Mouse (Mus musculus): ENCODE measurements around the gene Susd2. TPM values are rescaled to one million over a fixed set of nuclear protein-coding genes. Genes with fewer than 3 reads are reported as not detected.

Gene Susd2
- total and polyA plus RNA-seq, 3 experiments = 1.3 to 4.3 (median 1.8) TPM

DNA sequence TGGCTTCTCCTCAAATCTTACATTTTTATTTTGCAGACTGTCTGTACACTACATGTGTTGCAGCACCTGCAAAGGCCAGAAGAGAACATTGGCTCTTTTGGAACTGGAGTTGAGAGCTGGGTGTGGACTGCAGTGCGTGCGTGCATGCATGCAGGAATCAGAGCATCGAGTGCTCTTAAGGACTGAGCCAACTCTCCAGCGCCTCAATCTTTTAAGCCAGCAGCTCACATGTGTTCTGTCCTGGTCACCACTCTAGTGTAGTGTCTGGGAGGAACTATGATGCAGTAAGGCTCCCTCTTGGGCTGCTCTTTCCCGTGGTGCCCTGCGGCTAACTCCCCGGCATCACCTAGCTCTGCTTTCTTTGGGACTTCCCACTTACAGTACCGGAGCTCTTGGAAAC, 1.8 kb upstream of the Susd2 start:
- Histone ChIP-seq H3K27me3 (ENCODE audit: control insufficient read depth, insufficient read depth, low read length) (no peaks in the 10 kb centered on the region), H3K4me1 (ENCODE audit: control insufficient read depth, insufficient read depth, low read length) (0 out of 2 replicates have a peak, but pooled peaks cover 2% of the 10 kb centered on the region), H3K4me3 (no peak overlapping the region), H3K79me2 (replicated peaks; ENCODE audit: control insufficient read depth, insufficient read depth, low read length) (no peaks in the 10 kb centered on the region), H3K36me3 (ENCODE audit: control insufficient read depth, insufficient read depth, low read length) (no peaks in the 10 kb centered on the region), H3K27ac (no peak overlapping the region), H3K9ac (ENCODE audit: low read depth, low read length) (no peak overlapping the region)
- WGBS = 90% methylated on average over 8 of the region's 8 CpGs
- intact Hi-C loops (cut with DNase I) = no loop called here
- DNase-seq = no peak
- TF ChIP-seq CTCF (IDR thresholded peaks at IDR 0.05) (no peak), POLR2A (IDR thresholded peaks at IDR 0.05; ENCODE audit: insufficient read depth, low read depth, low read length) (no peak), EP300 (IDR thresholded peaks at IDR 0.05; ENCODE audit: insufficient read depth, low read depth, low read length) (no peak)

DNA sequence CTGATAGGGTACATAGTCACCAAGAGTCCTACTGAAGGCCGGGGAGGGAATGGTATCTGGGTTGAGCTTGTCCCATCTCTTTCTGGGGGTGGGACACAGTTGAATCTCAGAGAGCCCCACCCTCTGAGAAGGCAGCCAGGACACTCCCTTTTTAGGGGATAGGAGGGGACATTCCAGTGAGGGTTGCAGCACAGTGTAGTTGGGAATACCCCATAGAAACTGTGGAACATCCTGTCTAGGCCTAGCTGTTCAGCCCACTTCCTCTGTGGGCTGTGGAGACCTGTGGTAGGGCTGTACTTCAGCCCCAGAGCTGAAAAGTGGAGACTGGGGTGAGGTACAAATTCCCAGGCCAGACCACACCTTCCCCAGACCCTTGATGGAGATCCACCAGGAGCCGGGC, 917 bp downstream of the Susd2 start:
- Histone ChIP-seq H3K79me2 (replicated peaks; ENCODE audit: control insufficient read depth, insufficient read depth, low read length) (no peaks in the 10 kb centered on the region), H3K27me3 (ENCODE audit: control insufficient read depth, insufficient read depth, low read length) (no peaks in the 10 kb centered on the region), H3K36me3 (ENCODE audit: control insufficient read depth, insufficient read depth, low read length) (no peaks in the 10 kb centered on the region), H3K9ac (ENCODE audit: low read depth, low read length) (no peak overlapping the region), H3K4me1 (ENCODE audit: control insufficient read depth, insufficient read depth, low read length) (0 out of 2 replicates have a peak, but pooled peaks cover 2% of the 10 kb centered on the region), H3K27ac (no peak overlapping the region; the same call in 1 of the 2 replicates), H3K4me3 (no peak overlapping the region)
- intact Hi-C loops (cut with DNase I) = no loop called here
- TF ChIP-seq POLR2A (IDR thresholded peaks at IDR 0.05; ENCODE audit: insufficient read depth, low read depth, low read length) (no peak), CTCF (IDR thresholded peaks at IDR 0.05) (no peak), EP300 (IDR thresholded peaks at IDR 0.05; ENCODE audit: insufficient read depth, low read depth, low read length) (no peak)
- WGBS = 90% methylated on average over 2 of the region's 2 CpGs
- no peak for DNase-seq

DNA sequence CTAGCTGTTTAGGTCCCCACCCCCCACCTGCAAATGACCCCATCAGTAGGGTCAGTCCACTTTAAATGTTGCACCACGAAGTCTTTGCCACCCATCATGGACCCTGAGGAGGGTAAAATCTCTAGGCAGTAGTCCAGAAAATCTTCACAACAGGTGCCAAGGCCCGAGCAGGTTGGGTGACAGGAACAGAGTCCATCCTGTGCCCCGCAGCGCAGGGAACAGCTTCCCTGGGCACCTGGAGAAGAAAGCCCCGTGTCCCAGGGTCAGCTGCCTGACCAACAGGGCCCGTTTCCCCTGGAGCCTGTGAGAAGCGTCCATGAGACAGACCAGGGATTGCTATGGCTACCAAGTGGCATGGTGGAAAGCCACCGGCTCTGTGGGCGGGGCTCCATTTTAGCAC, 1.4 kb downstream of the Susd2 start:
- H3K4me3 ChIP-seq = no peak overlapping the region
- WGBS = 80% methylated on average over 9 of the region's 9 CpGs
- H3K27me3 ChIP-seq (ENCODE audit: control insufficient read depth, insufficient read depth, low read length) = no peaks in the 10 kb centered on the region
- no peak overlapping the region for H3K9ac ChIP-seq (ENCODE audit: low read depth, low read length)
- DNase-seq = no peak
- no peaks in the 10 kb centered on the region for H3K79me2 ChIP-seq (replicated peaks; ENCODE audit: control insufficient read depth, insufficient read depth, low read length)
- H3K4me1 ChIP-seq (ENCODE audit: control insufficient read depth, insufficient read depth, low read length) = 0 out of 2 replicates have a peak, but pooled peaks cover 2% of the 10 kb centered on the region
- no peak for TF ChIP-seq EP300 (IDR thresholded peaks at IDR 0.05; ENCODE audit: insufficient read depth, low read depth, low read length)
- no peak for TF ChIP-seq CTCF (IDR thresholded peaks at IDR 0.05)
- TF ChIP-seq POLR2A (IDR thresholded peaks at IDR 0.05; ENCODE audit: insufficient read depth, low read depth, low read length) = no peak
- H3K36me3 ChIP-seq (ENCODE audit: control insufficient read depth, insufficient read depth, low read length) = no peaks in the 10 kb centered on the region
- no peak overlapping the region for H3K27ac ChIP-seq
- intact Hi-C loops (cut with DNase I) = no loop called here

DNA sequence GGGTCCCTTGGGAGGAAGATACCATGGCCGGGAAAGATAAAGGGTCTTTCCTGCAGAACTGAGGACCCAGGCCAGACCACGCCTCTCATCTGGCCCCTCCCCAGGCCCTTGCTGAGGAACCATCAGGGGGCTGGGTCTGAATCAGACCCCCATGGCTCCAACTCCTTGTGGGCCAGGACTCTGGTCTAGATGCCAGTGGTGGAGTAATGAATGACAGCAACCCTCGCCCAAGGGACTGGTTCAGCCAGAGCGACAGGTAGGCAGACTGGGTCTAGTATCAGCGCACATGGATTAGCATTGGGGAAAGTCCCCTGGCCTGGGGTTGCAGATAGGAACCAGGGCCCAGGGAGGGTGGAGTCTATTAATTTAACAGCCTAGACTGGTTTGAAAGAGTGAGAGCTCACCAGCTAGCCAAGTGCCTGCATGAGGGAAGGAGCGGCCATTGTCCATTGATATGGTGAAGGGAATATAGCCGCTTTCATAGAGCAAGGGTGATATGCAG, 2.0 kb downstream of the Susd2 start:
- Histone ChIP-seq H3K4me3 (no peak overlapping the region), H3K36me3 (ENCODE audit: control insufficient read depth, insufficient read depth, low read length) (no peaks in the 10 kb centered on the region), H3K27ac (no peak overlapping the region), H3K4me1 (ENCODE audit: control insufficient read depth, insufficient read depth, low read length) (0 out of 2 replicates have a peak, but pooled peaks cover 2% of the 10 kb centered on the region), H3K9ac (ENCODE audit: low read depth, low read length) (no peak overlapping the region), H3K79me2 (replicated peaks; ENCODE audit: control insufficient read depth, insufficient read depth, low read length) (no peaks in the 10 kb centered on the region), H3K27me3 (ENCODE audit: control insufficient read depth, insufficient read depth, low read length) (no peaks in the 10 kb centered on the region)
- no peak for TF ChIP-seq EP300 (IDR thresholded peaks at IDR 0.05; ENCODE audit: insufficient read depth, low read depth, low read length)
- TF ChIP-seq POLR2A (IDR thresholded peaks at IDR 0.05; ENCODE audit: insufficient read depth, low read depth, low read length) = no peak
- no peak for TF ChIP-seq CTCF (IDR thresholded peaks at IDR 0.05)
- intact Hi-C loops (cut with DNase I) = no loop called here
- no peak for DNase-seq
- WGBS = 88% methylated on average over 7 of the region's 7 CpGs

DNA sequence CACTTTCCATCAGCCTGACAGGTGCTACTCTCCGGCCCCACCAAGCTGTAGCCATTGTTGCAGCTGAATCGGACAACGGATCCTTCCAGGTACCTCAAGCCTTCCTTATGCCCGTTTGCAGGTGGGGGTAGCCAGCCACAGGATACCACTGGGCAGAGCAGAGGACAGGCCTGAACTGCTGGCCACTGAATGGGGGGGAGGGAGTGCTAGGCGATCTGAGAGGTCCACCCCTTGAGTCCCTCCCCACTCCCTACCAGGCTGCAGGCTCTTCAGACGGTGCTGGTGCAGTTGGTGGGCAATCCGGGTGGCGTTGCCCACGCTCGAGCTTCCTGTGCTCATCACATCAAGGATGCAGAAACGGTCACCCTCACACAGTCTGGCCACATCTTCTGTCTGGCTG, 6.1 kb downstream of the Susd2 start:
- H3K9ac ChIP-seq (ENCODE audit: low read depth, low read length) = no peak overlapping the region
- no peaks in the 10 kb centered on the region for H3K36me3 ChIP-seq (ENCODE audit: control insufficient read depth, insufficient read depth, low read length)
- no peak overlapping the region for H3K4me3 ChIP-seq
- H3K4me1 ChIP-seq (ENCODE audit: control insufficient read depth, insufficient read depth, low read length) = no peaks in the 10 kb centered on the region
- intact Hi-C loops (cut with DNase I) = loop anchor here (5.0 kb wide), 1 partner anchor 40 kb away; no protein-coding TSS in a partner anchor
- no peak for DNase-seq
- no peak overlapping the region for H3K27ac ChIP-seq
- TF ChIP-seq CTCF (IDR thresholded peaks at IDR 0.05) = no peak
- TF ChIP-seq POLR2A (IDR thresholded peaks at IDR 0.05; ENCODE audit: insufficient read depth, low read depth, low read length) = no peak
- TF ChIP-seq EP300 (IDR thresholded peaks at IDR 0.05; ENCODE audit: insufficient read depth, low read depth, low read length) = no peak
- WGBS = 85% methylated on average over 11 of the region's 11 CpGs
- H3K79me2 ChIP-seq (replicated peaks; ENCODE audit: control insufficient read depth, insufficient read depth, low read length) = no peaks in the 10 kb centered on the region
- H3K27me3 ChIP-seq (ENCODE audit: control insufficient read depth, insufficient read depth, low read length) = no peaks in the 10 kb centered on the region

GRCm38 (mm10) chr10:75636084-75636786, 7.6 kb downstream of the Susd2 start:
- 89% methylated on average over 12 of the region's 12 CpGs for WGBS
- peaks cover 2% of the 10 kb centered on the region; the same call in 1 of the 2 replicates for H3K4me1 ChIP-seq (ENCODE audit: control insufficient read depth, insufficient read depth, low read length)
- DNase-seq = no peak
- no peaks in the 10 kb centered on the region for H3K27me3 ChIP-seq (ENCODE audit: control insufficient read depth, insufficient read depth, low read length)
- no peaks in the 10 kb centered on the region for H3K79me2 ChIP-seq (replicated peaks; ENCODE audit: control insufficient read depth, insufficient read depth, low read length)
- no peaks in the 10 kb centered on the region for H3K36me3 ChIP-seq (ENCODE audit: control insufficient read depth, insufficient read depth, low read length)
- no peak for TF ChIP-seq EP300 (IDR thresholded peaks at IDR 0.05; ENCODE audit: insufficient read depth, low read depth, low read length)
- no peak for TF ChIP-seq POLR2A (IDR thresholded peaks at IDR 0.05; ENCODE audit: insufficient read depth, low read depth, low read length)
- H3K4me3 ChIP-seq = no peak overlapping the region
- intact Hi-C loops (cut with DNase I) = loop anchor here (5.0 kb wide), 1 partner anchor 41 kb away; no protein-coding TSS in a partner anchor
- no peak overlapping the region for H3K27ac ChIP-seq
- no peak overlapping the region for H3K9ac ChIP-seq (ENCODE audit: low read depth, low read length)

All from heart, adult 2 months (tissue).